Mouse (Mus musculus) mesoderm, embryonic 11.5 days (tissue): ENCODE measurements at regions not wholly inside any gene's neighbourhood (a gene's known extent, or its start where the extent isn't known, plus 50 kb on each side); places are given as distances from the start of the nearest gene placed in this dataset.
A peak's percentile ranks its signal among the peaks of the same experiment; 100 is the strongest.

Experiments used
- DNase-seq: peaks from one replicate; pipeline ENCODE4 v3.0.0-alpha.2; 2012; ENCODE audit warnings: low read depth, low spot score

GRCm38 (mm10) chr4:50291397-50291945 is 445.9 kb upstream of the Grin3a start:
- peak; percentile 2 for DNase-seq

DNA sequence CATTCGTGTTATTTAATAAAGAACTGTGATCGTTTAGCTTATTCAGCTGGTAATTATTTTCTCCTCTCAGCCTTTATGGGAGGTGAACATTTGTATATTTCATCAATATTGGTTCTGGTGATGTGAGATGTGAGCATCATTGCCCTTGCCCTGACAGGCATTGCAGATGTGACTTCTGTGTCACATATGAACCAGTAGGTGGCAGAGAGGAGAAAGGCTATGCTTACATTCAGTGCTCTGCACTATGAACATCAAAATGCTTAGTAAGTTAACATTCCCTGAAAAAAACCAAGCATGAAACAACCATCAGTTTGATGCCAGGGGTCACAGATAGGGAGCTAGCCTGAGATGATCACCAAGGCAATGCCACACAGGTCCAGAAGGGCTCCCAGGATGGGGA is 441.1 kb upstream of the Grin3a start:
- DNase-seq = no peak

DNA sequence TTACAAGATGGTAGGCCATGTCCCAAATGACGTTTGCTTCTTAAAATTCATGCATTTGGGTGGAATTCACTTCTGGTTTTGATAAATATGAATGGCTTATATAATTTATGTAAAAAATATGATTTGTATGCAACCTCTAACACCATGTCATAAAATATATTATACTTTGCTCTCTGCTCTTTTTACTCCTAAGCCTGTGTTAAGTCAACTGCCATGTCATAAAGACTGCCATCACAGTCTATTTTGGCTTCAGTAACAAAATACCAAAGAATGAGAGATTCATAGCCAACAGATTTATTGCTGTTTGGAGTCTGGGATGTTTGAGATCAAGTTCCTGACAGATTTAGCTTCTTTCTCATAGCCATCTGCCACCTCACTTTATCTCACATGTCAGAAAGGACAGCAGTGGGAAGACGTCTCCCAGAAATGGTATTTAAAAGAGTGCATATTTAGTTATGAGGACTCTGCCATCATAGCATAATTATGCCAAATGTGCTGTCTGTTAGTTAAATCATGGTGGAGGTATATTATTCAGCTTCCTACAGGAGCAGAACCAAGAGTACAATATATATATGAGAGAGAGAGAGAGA is 413.6 kb upstream of the Grin3a start:
- DNase-seq = peak; percentile 19

DNA sequence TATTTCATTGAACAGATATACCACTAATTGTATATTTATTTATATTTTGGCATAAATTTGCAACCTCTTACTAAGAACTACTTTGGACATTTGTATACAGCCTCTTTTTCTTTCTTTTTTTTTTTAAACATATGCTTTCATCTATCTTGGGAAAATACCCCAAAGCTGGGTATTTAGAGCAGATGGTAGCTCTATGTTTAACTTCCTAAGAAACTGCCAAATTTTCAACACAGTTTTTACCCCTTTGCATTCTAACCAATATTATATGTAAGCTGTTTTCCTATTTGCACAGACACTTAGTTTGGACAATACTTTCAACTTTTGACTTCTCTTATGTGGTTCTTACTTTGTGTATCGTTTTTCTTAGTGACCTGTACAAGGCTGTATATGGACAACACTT is 396.5 kb upstream of the Grin3a start:
- no peak for DNase-seq

DNA sequence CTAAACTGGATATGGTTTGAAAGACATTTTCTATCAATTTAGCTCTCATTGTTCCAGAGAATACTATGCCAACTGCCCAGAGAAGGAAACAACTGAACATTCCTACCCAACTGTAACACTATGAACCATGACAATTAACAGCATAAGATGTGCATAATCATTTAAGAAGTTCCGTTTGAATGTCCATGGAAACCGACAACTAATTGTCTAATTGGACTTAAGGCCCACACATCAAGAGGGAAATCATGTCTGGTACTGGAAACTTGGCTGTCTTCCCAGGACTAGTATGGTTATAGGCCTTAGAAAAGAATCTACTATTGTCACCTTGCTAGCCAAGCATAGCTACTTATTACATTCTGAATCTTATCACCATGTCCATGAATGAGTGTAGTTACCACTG is 395.4 kb upstream of the Grin3a start:
- no peak for DNase-seq

GRCm38 (mm10) chr4:50239386-50239785 is 393.8 kb upstream of the Grin3a start:
- DNase-seq = no peak

GRCm38 (mm10) chr4:50235476-50235875 is 389.9 kb upstream of the Grin3a start:
- DNase-seq = peak; percentile 13

DNA sequence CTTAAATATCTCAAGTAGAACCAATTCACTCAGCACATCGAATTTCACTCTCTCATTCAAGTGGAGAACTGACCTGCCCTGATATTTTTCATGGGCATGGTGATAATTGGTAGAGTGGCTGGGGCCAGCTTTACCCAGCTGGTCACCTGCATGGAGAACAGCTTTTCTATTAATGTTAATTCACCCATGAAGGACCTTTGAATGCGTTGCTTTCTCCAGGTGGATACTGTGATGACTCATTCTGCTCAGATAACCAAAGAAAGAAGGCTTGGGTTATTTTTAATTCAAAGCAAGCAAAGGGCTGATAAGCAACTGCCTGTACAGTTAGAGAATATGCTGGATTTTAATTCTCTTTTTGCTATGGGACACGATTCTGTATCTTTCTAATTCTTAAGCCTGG is 357.8 kb upstream of the Grin3a start:
- no peak for DNase-seq

- DNase-seq = no peak
These were observed 331.7 kb upstream of the Grin3a start for GRCm38 (mm10) chr4:50177196-50177595.

GRCm38 (mm10) chr4:50176656-50177055 is 331.1 kb upstream of the Grin3a start:
- DNase-seq = no peak

DNA sequence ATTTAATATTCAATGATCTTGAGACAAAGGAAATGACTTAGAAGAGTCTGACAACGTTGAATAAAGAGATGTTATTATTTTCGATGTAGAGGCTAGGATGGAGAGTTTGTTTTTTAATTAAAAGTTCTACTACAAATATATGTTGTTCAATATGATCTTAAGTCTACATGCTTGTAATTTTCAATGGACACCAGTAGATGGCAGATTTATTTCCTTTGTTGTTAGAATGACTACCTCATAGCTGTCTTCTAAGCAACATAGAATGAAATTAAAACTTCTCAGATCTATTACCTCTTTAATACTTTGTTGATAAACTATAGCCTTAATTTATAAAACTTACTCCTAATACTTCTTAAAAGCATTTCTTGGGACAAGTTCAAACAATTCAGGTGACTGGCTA is 315.3 kb upstream of the Grin3a start:
- DNase-seq = no peak

- no peak for DNase-seq
These were observed 300.4 kb upstream of the Grin3a start for GRCm38 (mm10) chr4:50145926-50146325.

DNA sequence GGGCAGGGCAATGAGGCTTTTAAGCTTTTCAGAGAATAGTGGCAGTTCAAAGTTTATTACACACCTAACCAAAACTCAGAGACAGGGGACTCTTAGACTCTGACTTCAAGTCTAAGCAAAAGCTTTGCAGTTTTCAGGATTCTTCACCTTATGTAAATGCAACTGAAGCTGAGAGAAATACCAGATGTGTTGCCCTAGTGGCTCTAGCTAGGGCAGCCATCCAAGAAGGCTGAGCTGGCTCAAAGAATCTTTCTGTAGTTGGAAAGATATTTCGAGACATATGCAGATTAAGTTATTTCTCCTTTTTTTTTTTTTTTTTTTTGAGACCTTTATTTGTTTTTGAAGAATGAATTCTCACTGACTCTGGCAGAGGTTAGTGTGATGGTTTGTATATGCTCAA is 284.7 kb upstream of the Grin3a start:
- DNase-seq = no peak

DNA sequence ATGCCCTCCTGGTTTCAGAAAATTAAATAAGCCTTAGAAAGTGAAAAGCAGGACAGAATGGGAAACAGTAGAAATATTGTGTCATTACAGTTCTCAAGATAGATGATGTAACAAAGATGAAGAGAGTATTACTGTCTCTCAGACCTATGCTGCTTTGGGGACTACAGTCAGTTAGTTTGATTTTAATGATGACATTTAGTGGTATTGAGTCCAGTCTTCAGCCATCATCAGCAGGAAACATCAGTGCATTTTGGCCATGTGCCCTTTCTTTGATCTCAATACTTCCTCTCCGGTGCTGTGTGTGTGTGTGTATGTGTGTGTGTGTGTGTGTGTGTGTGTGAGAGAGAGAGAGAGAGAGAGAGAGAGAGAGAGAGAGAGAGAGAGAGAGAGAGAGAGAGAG is 261.0 kb upstream of the Grin3a start:
- DNase-seq = no peak

- DNase-seq = no peak
These were observed 242.3 kb upstream of the Grin3a start for GRCm38 (mm10) chr4:50087860-50088259.

DNA sequence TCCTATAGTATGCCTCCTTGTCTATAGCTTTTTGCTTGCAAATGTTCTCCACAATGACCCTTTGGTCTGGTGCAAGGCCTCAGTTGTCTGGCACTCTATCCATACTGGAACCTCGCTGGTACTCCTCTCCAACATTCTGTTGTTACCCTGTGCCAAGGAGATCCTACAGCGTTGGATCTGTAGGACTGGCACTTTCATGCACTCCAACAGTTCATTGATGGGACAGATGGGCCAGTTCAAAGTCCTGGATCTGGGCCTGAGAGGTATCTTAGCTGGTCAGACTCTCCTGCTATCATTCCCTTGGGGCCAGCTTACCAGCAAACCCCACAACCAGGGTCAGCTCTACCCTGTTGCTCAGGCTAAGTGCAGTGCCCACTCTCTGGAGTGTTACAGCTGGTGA is 241.1 kb upstream of the Grin3a start:
- no peak for DNase-seq

DNA sequence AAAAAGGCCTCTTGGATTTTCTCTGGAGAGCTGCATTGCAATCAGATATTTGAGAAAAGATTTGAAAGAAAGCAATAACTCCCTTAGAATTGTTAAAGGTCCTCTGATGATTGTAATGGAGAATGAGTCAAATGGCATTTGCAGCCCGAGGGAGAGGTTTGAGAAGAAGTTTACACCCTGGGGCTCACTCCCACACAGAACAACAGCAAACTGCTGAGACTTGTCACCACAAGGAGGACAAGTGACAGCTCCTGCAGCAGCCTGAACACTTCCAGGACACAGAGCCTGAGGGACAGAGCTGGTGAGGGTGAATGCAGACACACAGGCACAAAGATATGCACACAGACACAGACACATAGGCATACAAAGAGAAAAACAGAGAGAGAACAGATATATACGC is 210.0 kb upstream of the Grin3a start:
- no peak for DNase-seq

DNA sequence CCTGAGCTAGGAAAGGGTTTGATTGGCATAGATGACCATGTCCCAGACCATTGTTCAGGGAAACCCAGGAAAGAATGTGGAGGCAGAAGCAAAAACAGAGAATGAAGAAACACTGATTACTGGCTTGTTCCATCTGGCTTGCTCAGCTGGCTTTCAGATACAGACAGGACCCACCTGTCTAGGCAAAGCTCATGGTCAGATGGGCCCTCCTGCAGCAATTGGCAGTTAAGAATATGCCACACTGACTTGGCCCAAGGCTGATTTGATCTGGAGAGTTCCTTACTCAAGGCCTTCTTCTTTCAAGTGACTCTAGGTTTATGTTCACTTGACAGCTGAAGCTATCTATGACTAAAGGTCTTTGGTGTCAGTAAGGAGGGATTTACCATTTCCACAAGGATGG is 195.9 kb upstream of the Grin3a start:
- DNase-seq = no peak

DNA sequence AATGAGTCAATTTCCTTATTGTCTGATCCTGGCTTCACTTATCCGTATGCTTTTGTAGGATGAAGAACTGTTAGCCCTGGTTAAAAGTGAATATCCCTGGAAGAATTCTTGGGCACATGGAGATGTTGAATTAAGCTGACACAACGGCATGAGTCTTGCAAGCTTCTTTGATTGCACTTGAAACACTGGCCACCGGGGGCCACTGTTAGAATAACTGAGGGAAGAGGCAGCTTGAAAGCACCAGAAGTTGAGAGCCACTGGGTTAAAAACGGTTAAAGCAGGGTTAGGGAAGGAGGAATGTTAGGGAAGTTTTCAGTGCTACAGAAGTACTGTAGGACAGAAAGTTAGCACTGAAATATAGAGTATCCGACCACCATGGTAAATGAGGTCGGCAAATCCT is 190.5 kb upstream of the Grin3a start:
- peak; percentile 8 for DNase-seq

DNA sequence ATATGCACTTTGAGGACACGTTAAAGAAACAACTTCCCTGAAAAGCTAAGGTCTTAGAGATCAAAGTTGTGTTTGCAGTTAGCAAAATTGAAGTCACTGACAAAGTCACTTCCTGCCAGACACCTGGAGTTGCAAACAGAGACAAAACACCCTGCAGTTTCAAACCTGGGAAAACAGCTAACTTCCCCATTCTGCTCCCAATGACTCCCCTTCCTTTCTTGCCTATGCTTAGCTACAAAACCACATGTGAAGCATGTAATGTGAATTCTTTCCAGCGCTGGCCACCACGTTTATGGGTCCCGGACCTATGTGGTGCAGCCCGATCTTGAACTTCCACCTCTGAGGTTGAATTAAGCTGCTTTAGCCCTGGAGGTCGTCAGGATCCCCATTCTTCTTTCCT is 179.8 kb upstream of the Grin3a start:
- no peak for DNase-seq
